Mouse (Mus musculus) layer of hippocampus, adult 11-12 months (tissue): ENCODE results near the gene Cryge.
"Not testable (repeated sequence)": the region's sequence is repeated elsewhere in the genome, so short reads cannot be mapped to it uniquely, and the experiment has no call there.

Experiments
- DNase-seq: peaks from one replicate; pipeline ENCODE4 v3.0.0; 2022; ENCODE audit warnings: low spot score

Cryge gene

GRCm38 (mm10) chr1:65050952-65051351 lies at the start of gene Cryge:
Gene Cryge, minus strand, starts transcription at chr1:65051149.
- not testable (repeated sequence) for DNase-seq

- DNase-seq, result no peak
Measured at GRCm38 (mm10) chr1:65096953-65097352, 46.0 kb upstream of the Cryge start.

GRCm38 (mm10) chr1:65091566-65091965 lies 40.6 kb upstream of the Cryge start:
- no peak for DNase-seq

GRCm38 (mm10) chr1:65090370-65090769 lies 39.4 kb upstream of the Cryge start:
- peak; percentile 8 for DNase-seq

- no peak for DNase-seq
Measured at GRCm38 (mm10) chr1:65088567-65089356, 37.8 kb upstream of the Cryge start.

- no peak for DNase-seq
Measured at GRCm38 (mm10) chr1:65082188-65082587, 31.2 kb upstream of the Cryge start, which contains the start of gene Crygb. Gene Crygb, minus strand, starts transcription at chr1:65082288.

GRCm38 (mm10) chr1:65075607-65076006 lies 24.7 kb upstream of the Cryge start:
- no peak for DNase-seq

- DNase-seq, result no peak
Measured at GRCm38 (mm10) chr1:65073589-65073988, 22.6 kb upstream of the Cryge start, which contains the start of gene Crygc. Gene Crygc, minus strand, starts transcription at chr1:65073689.

GRCm38 (mm10) chr1:65067842-65068241 lies 16.9 kb upstream of the Cryge start:
- DNase-seq, result no peak

GRCm38 (mm10) chr1:65064201-65064600 lies 13.3 kb upstream of the Cryge start:
- no peak for DNase-seq

GRCm38 (mm10) chr1:65063352-65063751 lies 12.4 kb upstream of the Cryge start, which contains the start of gene Crygd:
Gene Crygd, minus strand, starts transcription at chr1:65063452.
- DNase-seq, result no peak

GRCm38 (mm10) chr1:65052140-65052539 lies 1.2 kb upstream of the Cryge start:
- DNase-seq, result no peak

GRCm38 (mm10) chr1:65051696-65052095 lies 747 bp upstream of the Cryge start:
- DNase-seq, result no peak

GRCm38 (mm10) chr1:65048781-65049180 lies 2.2 kb downstream of the Cryge start:
- peak; percentile 35 for DNase-seq

- DNase-seq, result peak; percentile 15
Measured at GRCm38 (mm10) chr1:65046401-65047109, 4.4 kb downstream of the Cryge start.

GRCm38 (mm10) chr1:65043433-65043832 lies 7.5 kb downstream of the Cryge start:
- DNase-seq, result no peak

- no peak for DNase-seq
Measured at GRCm38 (mm10) chr1:65041837-65042236, 9.1 kb downstream of the Cryge start.

- no peak for DNase-seq
Measured at GRCm38 (mm10) chr1:65040806-65041205, 10.1 kb downstream of the Cryge start.

GRCm38 (mm10) chr1:65039679-65040078 lies 11.3 kb downstream of the Cryge start:
- DNase-seq, result no peak

- no peak for DNase-seq
Measured at GRCm38 (mm10) chr1:65037542-65037941, 13.4 kb downstream of the Cryge start.

GRCm38 (mm10) chr1:65035513-65035912 lies 15.4 kb downstream of the Cryge start:
- DNase-seq, result no peak

GRCm38 (mm10) chr1:65032641-65033040 lies 18.3 kb downstream of the Cryge start, which contains the start of gene Akr1cl:
Gene Akr1cl, minus strand, starts transcription at chr1:65032759.
- no peak for DNase-seq

GRCm38 (mm10) chr1:65028206-65028605 lies 22.7 kb downstream of the Cryge start:
- no peak for DNase-seq
